Mouse (Mus musculus) liver, postnatal 0 days (tissue): Measurements from ENCODE around the gene Itpr1. TPM values are rescaled to one million over a fixed set of nuclear protein-coding genes. Genes with fewer than 3 reads are reported as not detected.

Experiments
- ATAC-seq: fragments of 200-750 bp; cut with Nextera tagmentation; 2 replicates; pipeline ENCODE4 v1.8.0; 2017; ENCODE audit warnings: mild to moderate bottlenecking, moderate library complexity
- DNase-seq: peaks from one replicate; pipeline ENCODE4 v3.0.0-alpha.2; 2016
- H3K27ac ChIP-seq: fragments of 300-500 bp; sonication (generic); 2 replicates; pipeline ENCODE4 v1.5.1; 2014; ENCODE audit warnings: antibody characterized with exemption, moderate library complexity, mild to moderate bottlenecking, low read depth
- H3K27me3 ChIP-seq: fragments of 300-500 bp; sonication (generic); 2 replicates; pipeline ENCODE4 v1.6.1; 2014; ENCODE audit warnings: low read length, control low read depth, mixed read lengths; ENCODE audit not compliant: insufficient read depth
- H3K36me3 ChIP-seq: fragments of 300-500 bp; sonication (generic); replicated peaks from 2 replicates; pipeline ENCODE4 v1.6.1; 2014; ENCODE audit warnings: mild to moderate bottlenecking, control low read depth, low read length, moderate library complexity, mixed read lengths; ENCODE audit not compliant: insufficient read depth
- H3K4me1 ChIP-seq: fragments of 300-500 bp; sonication (generic); 2 replicates; pipeline ENCODE4 v1.6.1; 2014; ENCODE audit warnings: antibody characterized with exemption, mild to moderate bottlenecking, control low read depth; ENCODE audit not compliant: insufficient read depth
- H3K4me2 ChIP-seq: fragments of 300-500 bp; sonication (generic); 2 replicates; pipeline ENCODE4 v1.6.1; 2014; ENCODE audit warnings: low read depth, mild to moderate bottlenecking, low read length, moderate library complexity, mixed read lengths
- H3K4me3 ChIP-seq: fragments of 300-500 bp; sonication (generic); 2 replicates; pipeline ENCODE4 v1.5.1; 2014; ENCODE audit warnings: low read depth, low read length
- H3K9ac ChIP-seq: fragments of 300-500 bp; sonication (generic); replicated peaks from 2 replicates; pipeline ENCODE4 v1.6.1; 2014; ENCODE audit warnings: mild to moderate bottlenecking, moderate library complexity
- H3K9me3 ChIP-seq: fragments of 300-500 bp; sonication (generic); 2 replicates; pipeline ENCODE4 v1.6.1; 2016; ENCODE audit warnings: mild to moderate bottlenecking, control low read depth, low read length, mixed read lengths
- CTCF ChIP-seq: sonication (generic); IDR thresholded peaks from 2 replicates; pipeline ENCODE4 v1.5.1; 2016; ENCODE audit warnings: antibody characterized with exemption, low read depth
- EP300 ChIP-seq: IDR thresholded peaks from 2 replicates; pipeline ENCODE4 v1.6.1; 2016; ENCODE audit warnings: antibody characterized with exemption, low read depth, mild to moderate bottlenecking
- WGBS: fragments of 180-500 bp; shearing (Covaris S2); extraction: QIAGEN DNeasy Blood & Tissue Kit; methylation state at CpG from one replicate; pipeline ENCODE4 v1.1.7; 2014; ENCODE audit not compliant: insufficient replicate concordance; 5-methylcytosine and 5-hydroxymethylcytosine counted together
- polyA plus RNA-seq: library from polyadenylated mRNA; unstranded; fragments of >200 nt; fragmentation: Nextera tagmentation; extraction: Ambion mirVana; gene quantifications from 2 replicates; pipeline ENCODE4 v1.2.1, GENCODE M21; 2015

The Itpr1 gene
- polyA plus RNA-seq, 1 experiment from 2014 or later: 2.9 TPM

DNA sequence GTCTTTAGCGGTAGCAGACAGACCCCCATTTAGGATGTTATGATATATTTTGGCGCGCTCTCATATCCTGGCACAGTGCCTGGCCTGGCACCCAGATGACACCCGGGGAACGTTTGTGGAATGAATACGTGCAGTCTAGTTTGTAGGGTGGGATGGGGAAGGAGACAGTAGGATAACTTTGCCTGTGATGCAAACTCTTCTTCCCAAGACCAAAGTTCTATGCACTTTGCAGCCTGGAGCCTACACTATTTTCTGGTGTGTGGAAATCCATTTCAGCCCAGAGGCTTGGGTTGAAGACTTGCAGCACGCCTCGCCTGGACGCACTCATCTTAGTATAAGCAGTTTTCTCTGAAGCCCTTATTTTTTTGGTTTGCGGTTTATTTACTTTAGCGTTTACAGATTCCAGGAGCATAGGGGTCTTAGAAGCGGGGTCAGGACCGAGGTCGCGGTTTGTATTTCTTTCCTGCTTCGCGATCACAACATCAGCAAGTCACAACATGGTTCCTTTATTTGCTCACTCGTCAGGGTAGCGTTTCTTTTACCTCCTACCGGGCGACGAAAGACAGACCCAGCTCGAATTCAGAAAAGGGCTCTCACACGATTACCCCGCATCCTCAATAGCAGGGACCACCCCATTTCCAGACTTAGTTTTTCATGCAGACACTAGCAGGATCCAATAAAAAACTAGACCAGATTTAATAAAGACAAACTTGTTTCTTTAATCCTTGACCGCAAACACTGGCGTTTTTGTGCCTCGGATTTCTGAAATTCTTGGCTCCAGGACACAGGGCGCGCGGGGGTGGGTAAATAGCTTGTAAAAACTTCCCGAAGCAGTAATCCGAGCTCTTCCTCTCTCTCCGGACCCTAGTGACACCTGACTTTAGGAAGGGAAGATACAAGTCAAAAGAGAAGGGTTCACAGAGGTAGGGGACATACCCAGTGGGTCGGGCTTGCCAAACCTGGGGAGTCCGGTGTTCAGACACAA, 708 bp upstream of the Itpr1 start:
- Histone ChIP-seq H3K4me2 (peak overlapping the region; percentile 88), H3K9ac (peak overlapping the region; percentile 76), H3K9me3 (no peaks in the 10 kb centered on the region), H3K36me3 (no peaks in the 10 kb centered on the region), H3K4me1 (peaks cover 20% of the 10 kb centered on the region), H3K4me3 (peak overlapping the region; percentile 73), H3K27ac (peak overlapping the region; percentile 73), H3K27me3 (no peaks in the 10 kb centered on the region)
- TF ChIP-seq EP300 (no peak), CTCF (no peak)
- ATAC-seq (no peak; the same call in 1 of the 2 replicates), DNase-seq (no peak)
- WGBS: 10% methylated on average over 36 of the region's 36 CpGs

DNA sequence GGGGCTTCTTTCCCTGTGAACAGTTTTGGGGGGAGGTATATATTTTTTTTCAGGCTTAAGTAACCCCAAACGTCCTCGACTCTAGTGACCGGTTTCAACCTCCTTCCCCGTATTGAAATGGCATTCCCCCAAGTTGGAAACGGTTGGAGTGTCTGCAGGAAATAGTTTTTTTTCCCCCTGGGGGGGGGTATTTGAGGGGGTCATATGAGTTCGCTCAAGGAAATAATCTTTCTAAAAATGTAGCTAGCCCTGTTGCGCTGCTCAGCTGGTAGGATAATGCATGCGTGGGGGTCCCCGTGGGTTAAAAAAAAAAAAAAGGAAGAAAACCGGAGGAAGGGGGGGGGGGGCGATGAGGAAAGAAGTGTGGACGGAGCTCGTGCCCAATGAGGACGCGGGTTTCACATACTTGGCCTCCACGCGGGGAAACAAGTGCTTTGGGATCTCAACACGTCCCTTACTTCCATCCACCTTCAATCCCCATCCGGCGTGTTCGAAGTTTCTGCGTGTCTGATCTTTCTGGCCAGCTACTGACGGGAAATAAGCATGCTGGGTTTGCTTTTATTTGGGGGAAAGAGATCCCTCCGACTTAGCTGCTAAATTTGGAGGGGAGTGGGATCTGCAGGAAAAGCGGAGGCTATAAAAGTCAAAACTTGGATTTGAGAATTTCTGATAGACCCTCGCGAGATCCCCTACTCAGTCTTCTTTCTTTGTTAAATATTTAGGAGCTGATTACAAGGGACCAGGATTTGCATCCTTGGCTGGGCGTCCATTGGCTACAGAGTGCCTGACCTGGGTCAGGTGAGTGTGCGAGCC, 791 bp downstream of the Itpr1 start:
- TF ChIP-seq CTCF: no peak
- TF ChIP-seq EP300: no peak
- under 1% methylated on average over 28 of the region's 29 CpGs for WGBS
- Histone ChIP-seq H3K4me2 (peak overlapping the region; percentile 88), H3K9ac (peak overlapping the region; percentile 76), H3K4me3 (peak overlapping the region; percentile 73), H3K36me3 (no peaks in the 10 kb centered on the region), H3K9me3 (no peaks in the 10 kb centered on the region), H3K27me3 (no peaks in the 10 kb centered on the region), H3K27ac (peak overlapping the region; percentile 49; the same call in 1 of the 2 replicates), H3K4me1 (peaks cover 20% of the 10 kb centered on the region)
- ATAC-seq (no peak), DNase-seq (no peak)

DNA sequence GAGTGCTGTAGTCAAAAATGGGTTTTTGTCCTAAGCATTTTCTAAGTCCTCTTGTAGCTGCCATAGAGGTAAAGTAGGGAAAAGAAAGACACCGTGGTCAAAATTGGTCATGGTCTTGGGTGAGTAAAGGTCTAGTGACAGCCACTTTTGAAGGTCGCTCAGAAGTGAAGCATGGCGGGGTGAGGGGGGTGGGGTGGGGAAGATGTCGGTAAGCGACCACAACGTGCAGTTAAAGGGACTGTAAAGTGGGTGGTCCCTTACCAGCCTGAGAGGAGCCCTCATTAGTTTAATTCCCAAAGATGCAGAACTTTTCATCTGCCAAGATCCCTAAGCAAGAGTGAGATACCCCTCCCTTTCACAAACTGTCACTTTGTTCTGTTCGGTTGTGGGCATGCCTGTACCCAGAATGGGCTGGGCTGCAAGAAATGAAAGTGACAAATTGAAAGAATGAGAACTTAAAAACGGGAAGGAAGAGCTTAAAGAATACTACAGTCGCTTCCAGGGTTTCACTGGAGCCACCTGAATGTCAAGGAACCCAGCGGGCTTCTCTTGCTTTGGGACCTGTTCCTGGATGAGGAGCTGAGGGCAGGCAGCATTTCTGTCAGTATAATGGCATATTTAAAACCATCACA, 1.5 kb downstream of the Itpr1 start:
- ATAC-seq: no peak
- H3K36me3 ChIP-seq: no peaks in the 10 kb centered on the region

DNA sequence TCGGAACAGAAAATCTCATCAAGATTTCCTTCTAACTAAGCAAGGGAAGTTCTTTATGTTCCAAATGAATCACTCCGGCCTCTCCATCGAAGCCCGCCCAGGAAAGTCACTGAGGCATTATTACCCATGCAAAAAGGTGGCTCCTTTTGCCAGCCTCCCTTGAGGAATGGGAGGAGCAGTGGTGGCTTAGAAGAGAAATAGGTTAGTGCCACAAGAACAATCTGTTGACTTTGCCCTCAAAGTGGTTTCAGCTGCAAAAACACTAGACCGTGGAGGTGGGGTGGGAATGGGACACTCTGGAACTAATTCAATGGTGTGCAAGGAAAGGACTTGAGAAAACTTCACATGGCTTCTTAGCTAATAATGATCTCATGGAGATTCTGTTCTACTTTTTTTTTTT, 3.2 kb downstream of the Itpr1 start:
- Histone ChIP-seq H3K9me3 (no peaks in the 10 kb centered on the region), H3K4me2 (no peak overlapping the region), H3K27ac (no peak overlapping the region), H3K27me3 (no peaks in the 10 kb centered on the region), H3K4me1 (peaks cover 20% of the 10 kb centered on the region), H3K36me3 (no peaks in the 10 kb centered on the region), H3K4me3 (no peak overlapping the region), H3K9ac (no peak overlapping the region)
- ATAC-seq (no peak), DNase-seq (no peak)
- TF ChIP-seq EP300: no peak
- TF ChIP-seq CTCF: no peak
- WGBS: 78% methylated on average over 5 of the region's 5 CpGs

More for the DNA sequence above, 1.5 kb downstream of the Itpr1 start:
- Histone ChIP-seq H3K4me2 (peak overlapping the region; percentile 88), H3K27ac (no peak overlapping the region), H3K9me3 (no peaks in the 10 kb centered on the region), H3K27me3 (no peaks in the 10 kb centered on the region), H3K4me1 (peaks cover 20% of the 10 kb centered on the region), H3K9ac (peak overlapping the region; percentile 76; the same call in 1 of the 2 replicates), H3K4me3 (peak overlapping the region; percentile 73)
- WGBS: 10% methylated on average over 10 of the region's 10 CpGs
- TF ChIP-seq CTCF (no peak), EP300 (no peak)
- DNase-seq: no peak

DNA sequence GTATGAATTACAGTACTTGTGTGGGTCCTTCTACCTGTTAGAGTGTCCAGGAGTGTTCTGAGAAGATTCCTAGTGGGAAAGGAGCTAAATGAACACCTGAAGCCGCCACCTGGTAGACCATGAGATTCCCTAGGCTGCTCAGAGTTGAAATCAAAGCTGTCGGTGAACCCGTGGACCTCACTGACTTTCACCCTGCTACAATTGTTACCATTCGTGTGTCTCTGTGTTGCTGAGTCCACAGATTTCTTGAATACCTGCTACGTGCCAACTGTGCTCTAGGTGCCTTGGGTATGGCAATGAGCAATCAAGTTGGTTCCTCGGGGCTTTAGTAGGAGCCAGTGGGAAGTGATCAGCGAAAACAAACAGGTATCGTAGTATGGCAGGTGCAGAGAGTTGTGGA, 3.9 kb downstream of the Itpr1 start:
- no peaks in the 10 kb centered on the region for H3K36me3 ChIP-seq
- peaks cover 14% of the 10 kb centered on the region for H3K4me1 ChIP-seq
- H3K4me3 ChIP-seq: no peak overlapping the region
- DNase-seq: no peak
- no peak overlapping the region for H3K9ac ChIP-seq
- no peaks in the 10 kb centered on the region for H3K27me3 ChIP-seq
- no peak overlapping the region for H3K4me2 ChIP-seq
- ATAC-seq: no peak
- H3K9me3 ChIP-seq: no peaks in the 10 kb centered on the region
- TF ChIP-seq EP300: no peak
- no peak for TF ChIP-seq CTCF
- H3K27ac ChIP-seq: no peak overlapping the region
- 84% methylated on average over 8 of the region's 8 CpGs for WGBS
